Mouse (Mus musculus) midbrain, embryonic 11.5 days (tissue): ENCODE data around the gene Hmcn1. TPM values are rescaled to one million over a fixed set of nuclear protein-coding genes. Genes with fewer than 3 reads are reported as not detected.

ENCODE experiments used
- ATAC-seq: fragments of 200-750 bp; cut with Nextera tagmentation; 2 replicates; pipeline ENCODE4 v1.8.0; 2017; ENCODE audit warnings: moderate TSS enrichment, moderate library complexity; ENCODE audit not compliant: low FRiP score
- DNase-seq: peaks from one replicate; pipeline ENCODE4 v3.0.0; 2015; ENCODE audit warnings: low spot score; ENCODE audit errors: missing footprints
- H3K27ac ChIP-seq: fragments of 300-500 bp; sonication (generic); 2 replicates; pipeline ENCODE4 v1.5.1; 2014; ENCODE audit warnings: low read depth, low read length
- H3K27me3 ChIP-seq: fragments of 300-500 bp; sonication (generic); 2 replicates; pipeline ENCODE4 v1.6.1; 2014; ENCODE audit warnings: mild to moderate bottlenecking, low read length, moderate library complexity, mixed read lengths; ENCODE audit not compliant: control insufficient read depth, insufficient read depth
- H3K36me3 ChIP-seq: fragments of 300-500 bp; sonication (generic); 2 replicates; pipeline ENCODE4 v1.6.1; 2014; ENCODE audit warnings: mild to moderate bottlenecking, low read length, moderate library complexity, mixed read lengths; ENCODE audit not compliant: control insufficient read depth, insufficient read depth
- H3K4me1 ChIP-seq: fragments of 300-500 bp; sonication (generic); 2 replicates; pipeline ENCODE4 v1.6.1; 2014; ENCODE audit warnings: low read length; ENCODE audit not compliant: control insufficient read depth, insufficient read depth
- H3K4me2 ChIP-seq: fragments of 300-500 bp; sonication (generic); 2 replicates; pipeline ENCODE4 v1.6.1; 2014; ENCODE audit warnings: mild to moderate bottlenecking, moderate library complexity
- H3K4me3 ChIP-seq: fragments of 300-500 bp; sonication (generic); 2 replicates; pipeline ENCODE4 v1.5.1; 2014; ENCODE audit warnings: low read depth, low read length
- H3K9ac ChIP-seq: fragments of 300-500 bp; sonication (generic); 2 replicates; pipeline ENCODE4 v1.6.1; 2014; ENCODE audit warnings: low read length
- H3K9me3 ChIP-seq: fragments of 300-500 bp; sonication (generic); 2 replicates; pipeline ENCODE4 v1.6.1; 2016; ENCODE audit warnings: low read length; ENCODE audit not compliant: control insufficient read depth
- WGBS: fragments of 180-500 bp; shearing (Covaris S2); extraction: QIAGEN DNeasy Blood & Tissue Kit; methylation state at CpG from one replicate; pipeline ENCODE4 v1.1.7; 2014; 5-methylcytosine and 5-hydroxymethylcytosine counted together
- polyA plus RNA-seq: library from polyadenylated mRNA; unstranded; fragments of >200 nt; fragmentation: Nextera tagmentation; extraction: Ambion mirVana; gene quantifications from 2 replicates; pipeline ENCODE4 v1.2.1, GENCODE M21; 2014

Gene Hmcn1
- polyA plus RNA-seq, 1 experiment from 2014 or later = 6.0 TPM

GRCm38 (mm10) chr1:151033291-151033690, 40.1 kb upstream of the Hmcn1 start:
- Histone ChIP-seq H3K27me3 (no peaks in the 10 kb centered on the region), H3K36me3 (no peaks in the 10 kb centered on the region), H3K27ac (no peak overlapping the region), H3K4me2 (no peak overlapping the region), H3K4me1 (no peaks in the 10 kb centered on the region), H3K9ac (no peak overlapping the region), H3K4me3 (no peak overlapping the region), H3K9me3 (no peaks in the 10 kb centered on the region)
- DNase-seq (no peak), ATAC-seq (no peak)

GRCm38 (mm10) chr1:151031581-151031980, 38.3 kb upstream of the Hmcn1 start:
- H3K4me1 ChIP-seq = no peaks in the 10 kb centered on the region
- no peak overlapping the region for H3K9ac ChIP-seq
- no peak overlapping the region for H3K27ac ChIP-seq
- DNase-seq (no peak), ATAC-seq (no peak)
- H3K4me2 ChIP-seq = no peak overlapping the region
- 85% methylated on average over 10 of the region's 10 CpGs for WGBS
- H3K27me3 ChIP-seq = no peaks in the 10 kb centered on the region
- H3K36me3 ChIP-seq = no peaks in the 10 kb centered on the region
- no peaks in the 10 kb centered on the region for H3K9me3 ChIP-seq
- no peak overlapping the region for H3K4me3 ChIP-seq

GRCm38 (mm10) chr1:151031086-151031485, 37.9 kb upstream of the Hmcn1 start:
- H3K4me2 ChIP-seq = no peak overlapping the region
- H3K4me3 ChIP-seq = no peak overlapping the region
- no peaks in the 10 kb centered on the region for H3K36me3 ChIP-seq
- no peaks in the 10 kb centered on the region for H3K27me3 ChIP-seq
- H3K9me3 ChIP-seq = no peaks in the 10 kb centered on the region
- no peak overlapping the region for H3K27ac ChIP-seq
- 82% methylated on average over 8 of the region's 8 CpGs for WGBS
- ATAC-seq (no peak), DNase-seq (peak; percentile 78)
- no peak overlapping the region for H3K9ac ChIP-seq
- no peaks in the 10 kb centered on the region for H3K4me1 ChIP-seq

GRCm38 (mm10) chr1:151025049-151025773, 32.0 kb upstream of the Hmcn1 start:
- no peak overlapping the region for H3K4me3 ChIP-seq
- 88% methylated on average over 19 of the region's 19 CpGs for WGBS
- DNase-seq (peak; percentile 47), ATAC-seq (no peak)
- H3K9ac ChIP-seq = no peak overlapping the region
- no peaks in the 10 kb centered on the region for H3K27me3 ChIP-seq
- no peak overlapping the region for H3K4me2 ChIP-seq
- H3K36me3 ChIP-seq = no peaks in the 10 kb centered on the region
- H3K9me3 ChIP-seq = no peaks in the 10 kb centered on the region
- no peak overlapping the region for H3K27ac ChIP-seq
- no peaks in the 10 kb centered on the region for H3K4me1 ChIP-seq

- no peaks in the 10 kb centered on the region for H3K9me3 ChIP-seq
- H3K4me2 ChIP-seq = no peak overlapping the region
- no peaks in the 10 kb centered on the region for H3K4me1 ChIP-seq
- H3K27ac ChIP-seq = no peak overlapping the region
- 76% methylated on average over 2 of the region's 2 CpGs for WGBS
- peak; percentile 75 for DNase-seq
- no peaks in the 10 kb centered on the region for H3K36me3 ChIP-seq
- ATAC-seq = no peak
- H3K4me3 ChIP-seq = no peak overlapping the region
- no peaks in the 10 kb centered on the region for H3K27me3 ChIP-seq
- no peak overlapping the region for H3K9ac ChIP-seq
Measured at GRCm38 (mm10) chr1:151019273-151019890, 26.1 kb upstream of the Hmcn1 start.

- WGBS = 28% methylated on average over 7 of the region's 7 CpGs
- Histone ChIP-seq H3K4me3 (no peak overlapping the region), H3K4me1 (no peaks in the 10 kb centered on the region), H3K4me2 (no peak overlapping the region), H3K27ac (no peak overlapping the region), H3K36me3 (no peaks in the 10 kb centered on the region), H3K9ac (no peak overlapping the region), H3K27me3 (no peaks in the 10 kb centered on the region), H3K9me3 (no peaks in the 10 kb centered on the region)
- DNase-seq (peak; percentile 97), ATAC-seq (peak; percentile 55; the same call in 1 of the 2 replicates)
Measured at GRCm38 (mm10) chr1:151011056-151011455, 17.8 kb upstream of the Hmcn1 start.

GRCm38 (mm10) chr1:151009115-151009797, 16.0 kb upstream of the Hmcn1 start:
- ATAC-seq (peak; percentile 67), DNase-seq (peak; percentile 95)
- no peak overlapping the region for H3K4me3 ChIP-seq
- 33% methylated on average over 6 of the region's 6 CpGs for WGBS
- no peak overlapping the region for H3K27ac ChIP-seq
- no peak overlapping the region for H3K9ac ChIP-seq
- no peaks in the 10 kb centered on the region for H3K9me3 ChIP-seq
- no peaks in the 10 kb centered on the region for H3K4me1 ChIP-seq
- H3K27me3 ChIP-seq = no peaks in the 10 kb centered on the region
- no peaks in the 10 kb centered on the region for H3K36me3 ChIP-seq
- H3K4me2 ChIP-seq = no peak overlapping the region

GRCm38 (mm10) chr1:151007747-151008146, 14.5 kb upstream of the Hmcn1 start:
- no peaks in the 10 kb centered on the region for H3K4me1 ChIP-seq
- no peaks in the 10 kb centered on the region for H3K36me3 ChIP-seq
- no peaks in the 10 kb centered on the region for H3K9me3 ChIP-seq
- H3K9ac ChIP-seq = no peak overlapping the region
- no peak overlapping the region for H3K4me2 ChIP-seq
- no peak overlapping the region for H3K4me3 ChIP-seq
- ATAC-seq (no peak), DNase-seq (no peak)
- 89% methylated on average over 4 of the region's 4 CpGs for WGBS
- H3K27ac ChIP-seq = no peak overlapping the region
- H3K27me3 ChIP-seq = no peaks in the 10 kb centered on the region

GRCm38 (mm10) chr1:151004007-151004406, 10.8 kb upstream of the Hmcn1 start:
- no peaks in the 10 kb centered on the region for H3K36me3 ChIP-seq
- no peak overlapping the region for H3K4me2 ChIP-seq
- H3K27ac ChIP-seq = no peak overlapping the region
- 89% methylated on average over 5 of the region's 5 CpGs for WGBS
- no peak for ATAC-seq
- no peak overlapping the region for H3K4me3 ChIP-seq
- no peak overlapping the region for H3K9ac ChIP-seq
- H3K4me1 ChIP-seq = no peaks in the 10 kb centered on the region
- no peak for DNase-seq
- no peaks in the 10 kb centered on the region for H3K27me3 ChIP-seq
- H3K9me3 ChIP-seq = no peaks in the 10 kb centered on the region
